Mouse (Mus musculus): ENCODE measurements at regions not wholly inside any gene's neighbourhood (a gene's known extent, or its start where the extent isn't known, plus 50 kb on each side); places are given as distances from the start of the nearest gene placed in this dataset.

- ATAC-seq, result no peak
Measured at GRCm38 (mm10) chr14:100350021-100350790, 65.7 kb upstream of the Klf12 start.

- no peak for ATAC-seq
Measured at GRCm38 (mm10) chr14:100348336-100349164, 64.1 kb upstream of the Klf12 start.

GRCm38 (mm10) chr14:100336926-100337325, 52.4 kb upstream of the Klf12 start:
- ATAC-seq, result no peak

Measured in CD4-positive, CD25-positive, alpha-beta regulatory T cell, adult 4 months (primary cell).